Mouse (Mus musculus) brown adipose tissue, adult 24 weeks (tissue): ENCODE measurements around the gene Xpo5. TPM values are rescaled to one million over a fixed set of nuclear protein-coding genes. Genes with fewer than 3 reads are reported as not detected.

Experiments
- H3K27ac ChIP-seq: fragments of 200-500 bp; replicated peaks from 2 replicates; pipeline ENCODE4 v1.5.1; 2012; ENCODE audit warnings: low read depth, mild to moderate bottlenecking, low read length
- H3K4me1 ChIP-seq: fragments of 200-500 bp; 2 replicates; pipeline ENCODE4 v1.6.1; 2012; ENCODE audit warnings: low read length, mixed read lengths; ENCODE audit not compliant: control insufficient read depth, insufficient read depth, insufficient read length
- H3K4me3 ChIP-seq: fragments of 200-500 bp; 2 replicates; pipeline ENCODE4 v1.5.1; 2012; ENCODE audit warnings: low read depth, mild to moderate bottlenecking, low read length, moderate library complexity; ENCODE audit not compliant: insufficient read depth
- polyA plus RNA-seq: library from polyadenylated mRNA; stranded (reverse); fragments of >200 nt; gene quantifications from 2 replicates; pipeline ENCODE4 v1.2.4, GENCODE M21; 2012; ENCODE audit not compliant: missing spikeins, insufficient read depth, insufficient read length

Gene Xpo5
- polyA plus RNA-seq, 1 experiment, result 9.2 TPM

- Histone ChIP-seq H3K27ac (no peak overlapping the region), H3K4me1 (0 out of 2 replicates have a peak, but pooled peaks cover 2% of the 10 kb centered on the region), H3K4me3 (no peak overlapping the region)
Measured at GRCm38 (mm10) chr17:46239516-46240114, 37.0 kb downstream of the Xpo5 start.

GRCm38 (mm10) chr17:46241471-46241870 lies 38.9 kb downstream of the Xpo5 start:
- Histone ChIP-seq H3K27ac (no peak overlapping the region), H3K4me1 (0 out of 2 replicates have a peak, but pooled peaks cover 2% of the 10 kb centered on the region), H3K4me3 (no peak overlapping the region)

GRCm38 (mm10) chr17:46242274-46242673 lies 39.7 kb downstream of the Xpo5 start:
- peaks cover 8% of the 10 kb centered on the region; the same call in 1 of the 2 replicates for H3K4me1 ChIP-seq
- no peak overlapping the region for H3K4me3 ChIP-seq
- H3K27ac ChIP-seq, result no peak overlapping the region

- H3K4me1 ChIP-seq, result peaks cover 8% of the 10 kb centered on the region; the same call in 1 of the 2 replicates
- no peak overlapping the region for H3K4me3 ChIP-seq
- peak overlapping the region; percentile 68 for H3K27ac ChIP-seq
Measured at GRCm38 (mm10) chr17:46242993-46243392, 40.4 kb downstream of the Xpo5 start.

- H3K4me1 ChIP-seq, result peaks cover 8% of the 10 kb centered on the region; the same call in 1 of the 2 replicates
- H3K4me3 ChIP-seq, result no peak overlapping the region
- 0 out of 2 replicates have a peak overlapping the region, but pooled peaks have one; percentile 5 for H3K27ac ChIP-seq
Measured at GRCm38 (mm10) chr17:46243624-46244023, 41.0 kb downstream of the Xpo5 start.

GRCm38 (mm10) chr17:46244579-46244978 lies 42.0 kb downstream of the Xpo5 start:
- H3K4me1 ChIP-seq, result peaks cover 8% of the 10 kb centered on the region; the same call in 1 of the 2 replicates

GRCm38 (mm10) chr17:46247512-46248188 lies 45.1 kb downstream of the Xpo5 start, which contains the start of the genes Polr1c and Yipf3:
Gene Polr1c, minus strand, starts transcription at chr17:46248054.
Gene Yipf3, plus strand, starts transcription at chr17:46248080.
- Histone ChIP-seq H3K4me1 (peaks cover 8% of the 10 kb centered on the region; the same call in 1 of the 2 replicates), H3K27ac (peak within 1 kb of the TSS; percentile 77), H3K4me3 (peak within 1 kb of the TSS; percentile 90)

More at GRCm38 (mm10) chr17:46244579-46244978, 42.0 kb downstream of the Xpo5 start:
- no peak overlapping the region for H3K4me3 ChIP-seq
- H3K27ac ChIP-seq, result no peak overlapping the region

- peak overlapping the region; percentile 90 for H3K4me3 ChIP-seq
- peak overlapping the region; percentile 77 for H3K27ac ChIP-seq
Measured at GRCm38 (mm10) chr17:46248189-46248522, 45.6 kb downstream of the Xpo5 start.

GRCm38 (mm10) chr17:46251174-46251573 lies 48.6 kb downstream of the Xpo5 start:
- Histone ChIP-seq H3K4me3 (no peak overlapping the region), H3K27ac (no peak overlapping the region), H3K4me1 (peaks cover 6% of the 10 kb centered on the region; the same call in 1 of the 2 replicates)

More at GRCm38 (mm10) chr17:46248189-46248522, 45.6 kb downstream of the Xpo5 start:
- H3K4me1 ChIP-seq, result peaks cover 8% of the 10 kb centered on the region; the same call in 1 of the 2 replicates

- Histone ChIP-seq H3K4me1 (no peaks in the 10 kb centered on the region), H3K4me3 (peak overlapping the region; percentile 49; the same call in 1 of the 2 replicates), H3K27ac (no peak overlapping the region)
Measured at GRCm38 (mm10) chr17:46252571-46253451, 50.2 kb downstream of the Xpo5 start.

- peak within 1 kb of the TSS; percentile 49 for H3K4me3 ChIP-seq
- H3K27ac ChIP-seq, result no peak within 1 kb of the TSS
- no peaks in the 10 kb centered on the region for H3K4me1 ChIP-seq
Measured at GRCm38 (mm10) chr17:46253452-46254084, 51.0 kb downstream of the Xpo5 start, which contains the start of gene Lrrc73. Gene Lrrc73, plus strand, starts transcription at chr17:46253531.

- H3K27ac ChIP-seq, result no peak overlapping the region
- peak overlapping the region; percentile 49 for H3K4me3 ChIP-seq
- H3K4me1 ChIP-seq, result no peaks in the 10 kb centered on the region
Measured at GRCm38 (mm10) chr17:46254106-46254505, 51.5 kb downstream of the Xpo5 start.

GRCm38 (mm10) chr17:46255147-46255546 lies 52.6 kb downstream of the Xpo5 start:
- no peak overlapping the region for H3K4me3 ChIP-seq

GRCm38 (mm10) chr17:46258279-46259053 lies 55.9 kb downstream of the Xpo5 start:
- Histone ChIP-seq H3K4me3 (no peak overlapping the region), H3K27ac (no peak overlapping the region), H3K4me1 (no peaks in the 10 kb centered on the region)

More at GRCm38 (mm10) chr17:46255147-46255546, 52.6 kb downstream of the Xpo5 start:
- Histone ChIP-seq H3K4me1 (no peaks in the 10 kb centered on the region), H3K27ac (no peak overlapping the region)
